Mouse (Mus musculus): ENCODE results near the gene Syn1. TPM values are rescaled to one million over a fixed set of nuclear protein-coding genes. Genes with fewer than 3 reads are reported as not detected.

Gene Syn1
- total RNA-seq, 1 experiment, result 1.6 TPM

- TF ChIP-seq CHD2 (IDR thresholded peaks at IDR 0.05; ENCODE audit: low read depth, low read length) (no peak), ZC3H11A (IDR thresholded peaks at IDR 0.05; ENCODE audit: borderline replicate concordance, low read depth, low read length) (no peak), HCFC1 (IDR thresholded peaks at IDR 0.05; ENCODE audit: borderline replicate concordance, insufficient read depth, low read length) (no peak), ZNF384 (IDR thresholded peaks at IDR 0.05; ENCODE audit: low read depth, low read length) (no peak), MAFK (IDR thresholded peaks at IDR 0.05; ENCODE audit: insufficient read depth, low read depth, low read length) (no peak)
- no peak overlapping the region for H3K9ac ChIP-seq (ENCODE audit: insufficient read depth, low read depth, low read length, poor library complexity, severe bottlenecking)
- DNase-seq (ENCODE audit: low read depth, low spot score), result no peak
- no peak overlapping the region for H3K4me3 ChIP-seq (ENCODE audit: insufficient read depth in 1 of 2, low read depth in 1 of 2, low read length in 2 of 2, poor library complexity in 1 of 2, severe bottlenecking in 1 of 2)
- in situ Hi-C loops (cut with MboI; ENCODE audit: low sequenced_read_pairs in 2 of 2, unreplicated experiment in 2 of 2), result no loop called here
- H3K4me1 ChIP-seq (ENCODE audit: control insufficient read depth in 2 of 2, insufficient read depth in 2 of 2, low read length in 2 of 2, poor library complexity in 1 of 2), result peaks cover 3 to 7% of the 10 kb centered on the region in 2 experiments; a peak in 1 of 4 replicates
- no peaks in the 10 kb centered on the region for H3K36me3 ChIP-seq (ENCODE audit: control insufficient read depth, insufficient read depth, low read length, poor library complexity, severe bottlenecking)
- no peak overlapping the region for H3K27ac ChIP-seq (ENCODE audit: insufficient read depth, low read depth, low read length, poor library complexity, severe bottlenecking)
- no peaks in the 10 kb centered on the region for H3K9me3 ChIP-seq (ENCODE audit: control insufficient read depth, insufficient read depth, low read depth, low read length)
Observed at GRCm38 (mm10) chrX:20913726-20914125, 7.1 kb downstream of the Syn1 start.

GRCm38 (mm10) chrX:20910074-20910473 is 10.7 kb downstream of the Syn1 start:
- Histone ChIP-seq H3K9ac (ENCODE audit: insufficient read depth, low read depth, low read length, poor library complexity, severe bottlenecking) (no peak overlapping the region), H3K4me3 (ENCODE audit: insufficient read depth in 1 of 2, low read depth in 1 of 2, low read length in 2 of 2, poor library complexity in 1 of 2, severe bottlenecking in 1 of 2) (no peak overlapping the region), H3K9me3 (ENCODE audit: control insufficient read depth, insufficient read depth, low read depth, low read length) (no peaks in the 10 kb centered on the region), H3K27ac (ENCODE audit: insufficient read depth, low read depth, low read length, poor library complexity, severe bottlenecking) (no peak overlapping the region; the same call in 1 of the 2 replicates), H3K4me1 (ENCODE audit: control insufficient read depth in 2 of 2, insufficient read depth in 2 of 2, low read length in 2 of 2, poor library complexity in 1 of 2) (peaks cover 3 to 7% of the 10 kb centered on the region in 2 experiments; a peak in 1 of 4 replicates), H3K36me3 (ENCODE audit: control insufficient read depth, insufficient read depth, low read length, poor library complexity, severe bottlenecking) (no peaks in the 10 kb centered on the region)
- in situ Hi-C loops (cut with MboI; ENCODE audit: low sequenced_read_pairs in 2 of 2, unreplicated experiment in 2 of 2), result no loop called here
- peak; percentile 37 for DNase-seq (ENCODE audit: low read depth, low spot score)
- TF ChIP-seq HCFC1 (IDR thresholded peaks at IDR 0.05; ENCODE audit: borderline replicate concordance, insufficient read depth, low read length) (no peak), ZC3H11A (IDR thresholded peaks at IDR 0.05; ENCODE audit: borderline replicate concordance, low read depth, low read length) (no peak), CHD2 (IDR thresholded peaks at IDR 0.05; ENCODE audit: low read depth, low read length) (no peak), MAFK (IDR thresholded peaks at IDR 0.05; ENCODE audit: insufficient read depth, low read depth, low read length) (peak; percentile 86), ZNF384 (IDR thresholded peaks at IDR 0.05; ENCODE audit: low read depth, low read length) (no peak)

- Histone ChIP-seq H3K9me3 (ENCODE audit: control insufficient read depth, insufficient read depth, low read depth, low read length) (no peaks in the 10 kb centered on the region), H3K4me3 (ENCODE audit: insufficient read depth in 1 of 2, low read depth in 1 of 2, low read length in 2 of 2, poor library complexity in 1 of 2, severe bottlenecking in 1 of 2) (no peak overlapping the region), H3K36me3 (ENCODE audit: control insufficient read depth, insufficient read depth, low read length, poor library complexity, severe bottlenecking) (no peaks in the 10 kb centered on the region), H3K27ac (ENCODE audit: insufficient read depth, low read depth, low read length, poor library complexity, severe bottlenecking) (no peak overlapping the region; the same call in 1 of the 2 replicates), H3K4me1 (ENCODE audit: control insufficient read depth in 2 of 2, insufficient read depth in 2 of 2, low read length in 2 of 2, poor library complexity in 1 of 2) (peaks cover 4 to 5% of the 10 kb centered on the region in 2 experiments; a peak in 2 of 4 replicates), H3K9ac (ENCODE audit: insufficient read depth, low read depth, low read length, poor library complexity, severe bottlenecking) (no peak overlapping the region)
- in situ Hi-C loops (cut with MboI; ENCODE audit: low sequenced_read_pairs in 2 of 2, unreplicated experiment in 2 of 2), result no loop called here
- no peak for DNase-seq (ENCODE audit: low read depth, low spot score)
- TF ChIP-seq ZC3H11A (IDR thresholded peaks at IDR 0.05; ENCODE audit: borderline replicate concordance, low read depth, low read length) (no peak), HCFC1 (IDR thresholded peaks at IDR 0.05; ENCODE audit: borderline replicate concordance, insufficient read depth, low read length) (no peak), MAFK (IDR thresholded peaks at IDR 0.05; ENCODE audit: insufficient read depth, low read depth, low read length) (no peak), CHD2 (IDR thresholded peaks at IDR 0.05; ENCODE audit: low read depth, low read length) (no peak), ZNF384 (IDR thresholded peaks at IDR 0.05; ENCODE audit: low read depth, low read length) (no peak)
Observed at GRCm38 (mm10) chrX:20875241-20875640, 45.6 kb downstream of the Syn1 start.

- H3K4me3 ChIP-seq (ENCODE audit: insufficient read depth in 1 of 2, low read depth in 1 of 2, low read length in 2 of 2, poor library complexity in 1 of 2, severe bottlenecking in 1 of 2), result peak overlapping the region in 1 of 2 experiments; percentile 30; a peak in 1 of 4 replicates
- peak; percentile 71 for DNase-seq (ENCODE audit: low read depth, low spot score)
- in situ Hi-C loops (cut with MboI; ENCODE audit: low sequenced_read_pairs in 2 of 2, unreplicated experiment in 2 of 2), result no loop called here
- no peaks in the 10 kb centered on the region for H3K36me3 ChIP-seq (ENCODE audit: control insufficient read depth, insufficient read depth, low read length, poor library complexity, severe bottlenecking)
- H3K4me1 ChIP-seq (ENCODE audit: control insufficient read depth in 2 of 2, insufficient read depth in 2 of 2, low read length in 2 of 2, poor library complexity in 1 of 2), result peaks cover 5 to 6% of the 10 kb centered on the region in 2 experiments; a peak in 3 of 4 replicates
- H3K27ac ChIP-seq (ENCODE audit: insufficient read depth, low read depth, low read length, poor library complexity, severe bottlenecking), result peak overlapping the region; percentile 78; the same call in 1 of the 2 replicates
- H3K9me3 ChIP-seq (ENCODE audit: control insufficient read depth, insufficient read depth, low read depth, low read length), result no peaks in the 10 kb centered on the region
- TF ChIP-seq ZC3H11A (IDR thresholded peaks at IDR 0.05; ENCODE audit: borderline replicate concordance, low read depth, low read length) (no peak), MAFK (IDR thresholded peaks at IDR 0.05; ENCODE audit: insufficient read depth, low read depth, low read length) (no peak), ZNF384 (IDR thresholded peaks at IDR 0.05; ENCODE audit: low read depth, low read length) (no peak), CHD2 (IDR thresholded peaks at IDR 0.05; ENCODE audit: low read depth, low read length) (no peak), HCFC1 (IDR thresholded peaks at IDR 0.05; ENCODE audit: borderline replicate concordance, insufficient read depth, low read length) (no peak)
- no peak overlapping the region; the same call in 1 of the 2 replicates for H3K9ac ChIP-seq (ENCODE audit: insufficient read depth, low read depth, low read length, poor library complexity, severe bottlenecking)
Observed at GRCm38 (mm10) chrX:20872928-20873500, 47.8 kb downstream of the Syn1 start.

Data from ES-E14 (cell line).